Mouse (Mus musculus) small intestine, adult 2 months (tissue): Measurements from ENCODE around the gene Gm45837. TPM values are rescaled to one million over a fixed set of nuclear protein-coding genes. Genes with fewer than 3 reads are reported as not detected.

Source experiments
- H3K27ac ChIP-seq: fragments of 200-500 bp; 2 replicates; pipeline ENCODE4 v1.5.1; 2012; ENCODE audit warnings: low read depth, low read length, control low read depth, inconsistent platforms; ENCODE audit not compliant: insufficient read depth
- H3K27me3 ChIP-seq: fragments of 200-500 bp; 2 replicates; pipeline ENCODE4 v1.6.1; 2012; ENCODE audit warnings: mild to moderate bottlenecking, moderate library complexity, low read length, inconsistent platforms; ENCODE audit not compliant: control insufficient read depth, insufficient read depth
- H3K36me3 ChIP-seq: fragments of 200-500 bp; 2 replicates; pipeline ENCODE4 v1.6.1; 2012; ENCODE audit warnings: mild to moderate bottlenecking, low read length, control low read depth, inconsistent platforms; ENCODE audit not compliant: control insufficient read depth, insufficient read depth
- H3K4me1 ChIP-seq: fragments of 200-500 bp; 2 replicates; pipeline ENCODE4 v1.6.1; 2012; ENCODE audit warnings: low read length, inconsistent platforms, mixed read lengths; ENCODE audit not compliant: control insufficient read depth, insufficient read depth, insufficient read length
- H3K4me3 ChIP-seq: fragments of 200-500 bp; 2 replicates; pipeline ENCODE4 v1.5.1; 2012; ENCODE audit warnings: low read depth, mild to moderate bottlenecking, control low read depth, inconsistent platforms, low read length, moderate library complexity
- CTCF ChIP-seq: fragments of 200-500 bp; IDR thresholded peaks from 2 replicates; pipeline ENCODE4 v1.5.1; 2012; ENCODE audit warnings: low read depth, mild to moderate bottlenecking, control low read depth, inconsistent platforms, low read length, moderate library complexity, mixed read lengths; ENCODE audit not compliant: insufficient replicate concordance, insufficient read length; ENCODE audit errors: extremely low read depth
- POLR2A ChIP-seq: fragments of 200-500 bp; IDR thresholded peaks from 2 replicates; pipeline ENCODE4 v1.6.1; 2012; ENCODE audit warnings: low read depth, mild to moderate bottlenecking, control low read depth, inconsistent platforms, low read length, moderate library complexity
- WGBS: fragments of 180-500 bp; shearing (Covaris S2); methylation state at CpG from one replicate; pipeline ENCODE4 v1.1.7; 2018; 5-methylcytosine and 5-hydroxymethylcytosine counted together
- polyA plus RNA-seq: library from polyadenylated mRNA; depleted of rRNA; stranded (reverse); fragments of >200 nt; gene quantifications from 2 replicates; pipeline ENCODE4 v1.2.3, GENCODE M21; 2012

Gene Gm45837
- polyA plus RNA-seq, 1 experiment, result 0.51 TPM

DNA sequence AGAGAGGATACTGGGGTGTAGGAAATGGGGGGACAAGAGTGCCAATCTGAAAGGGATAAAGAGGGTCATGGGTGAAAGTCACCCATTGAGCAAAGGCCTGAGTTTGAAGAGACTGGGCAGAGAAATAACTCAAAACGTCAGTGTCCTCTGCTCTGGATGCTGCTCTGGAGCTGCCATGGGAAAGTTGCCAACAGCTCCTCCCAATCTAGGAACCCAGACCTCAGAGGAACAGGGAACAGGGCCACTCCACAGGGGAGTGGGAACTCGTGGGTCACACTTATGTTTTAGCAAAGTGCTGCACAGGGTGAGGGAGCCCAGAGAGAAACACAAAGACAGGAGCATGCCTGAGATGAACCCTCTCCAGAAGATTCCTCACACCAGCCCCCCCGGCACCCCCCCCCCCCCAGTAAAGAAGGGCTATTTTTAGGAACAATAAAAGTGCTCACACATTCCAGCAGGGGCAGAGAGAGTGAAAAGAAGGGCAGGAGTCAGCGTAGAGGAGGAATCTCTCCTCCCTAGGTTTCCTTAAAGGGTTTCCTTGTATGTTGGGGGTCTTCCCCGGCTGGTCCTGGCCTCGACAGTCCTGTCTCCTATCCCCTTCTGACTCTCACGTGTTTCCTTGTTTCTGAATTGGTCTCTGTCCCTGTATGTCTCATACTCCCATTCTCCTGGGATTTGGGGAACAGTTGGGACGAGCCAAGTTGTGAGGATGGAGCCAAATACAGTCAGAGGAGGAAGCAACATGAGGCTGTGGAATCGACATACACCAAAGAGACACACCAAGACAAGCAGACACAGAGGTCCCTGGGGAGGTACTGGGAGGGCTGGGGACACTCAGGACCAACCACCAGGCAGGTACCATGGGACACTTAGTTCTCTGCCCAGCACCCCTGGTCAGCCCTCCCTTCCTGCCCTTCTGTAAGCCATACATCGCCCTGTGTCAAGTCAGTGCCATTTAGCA lies 62.2 kb downstream of the Gm45837 start:
- H3K27ac ChIP-seq, result peak overlapping the region; percentile 26; the same call in 1 of the 2 replicates
- 35% methylated on average over 10 of the region's 10 CpGs for WGBS

DNA sequence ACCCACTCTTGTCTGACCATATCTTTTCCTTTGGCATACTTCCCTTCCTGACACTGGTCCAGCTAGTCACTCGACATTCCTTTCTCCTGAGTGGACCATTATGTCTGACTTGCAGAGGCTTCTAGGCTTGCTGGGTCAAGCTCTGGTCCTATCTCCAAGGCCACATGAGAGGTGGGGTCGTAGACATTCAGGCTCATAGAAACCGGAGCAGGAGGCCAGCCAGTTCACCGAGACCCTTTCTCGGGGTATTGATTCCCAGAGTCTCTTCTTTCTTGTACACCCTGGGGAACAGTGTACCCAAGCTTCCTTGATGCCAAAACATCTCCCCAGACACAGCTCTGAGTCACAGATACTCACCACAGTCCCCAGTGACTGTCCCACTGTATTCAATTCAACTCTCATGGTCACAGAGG lies 63.7 kb downstream of the Gm45837 start:
- H3K27ac ChIP-seq, result no peak overlapping the region
- no peak overlapping the region for H3K4me3 ChIP-seq
- H3K27me3 ChIP-seq, result no peaks in the 10 kb centered on the region
- no peaks in the 10 kb centered on the region for H3K36me3 ChIP-seq
- TF ChIP-seq POLR2A (no peak), CTCF (no peak)
- H3K4me1 ChIP-seq, result peaks cover 4% of the 10 kb centered on the region; the same call in 1 of the 2 replicates
- 60% methylated on average over 5 of the region's 5 CpGs for WGBS

More for the DNA sequence above, 62.2 kb downstream of the Gm45837 start:
- TF ChIP-seq CTCF, result no peak
- TF ChIP-seq POLR2A, result no peak
- H3K27me3 ChIP-seq, result no peaks in the 10 kb centered on the region
- no peak overlapping the region for H3K4me3 ChIP-seq
- H3K4me1 ChIP-seq, result peaks cover 4% of the 10 kb centered on the region; the same call in 1 of the 2 replicates
- no peaks in the 10 kb centered on the region for H3K36me3 ChIP-seq

GRCm38 (mm10) chr7:101476028-101476427 lies 65.3 kb downstream of the Gm45837 start:
- Histone ChIP-seq H3K27me3 (no peaks in the 10 kb centered on the region), H3K4me3 (no peak overlapping the region), H3K27ac (no peak overlapping the region), H3K36me3 (no peaks in the 10 kb centered on the region), H3K4me1 (peaks cover 4% of the 10 kb centered on the region; the same call in 1 of the 2 replicates)
- TF ChIP-seq POLR2A, result no peak
- TF ChIP-seq CTCF, result no peak
- WGBS, result 58% methylated on average over 3 of the region's 3 CpGs

GRCm38 (mm10) chr7:101476493-101476892 lies 65.8 kb downstream of the Gm45837 start:
- Histone ChIP-seq H3K4me1 (peaks cover 4% of the 10 kb centered on the region; the same call in 1 of the 2 replicates), H3K27ac (no peak overlapping the region), H3K4me3 (no peak overlapping the region), H3K36me3 (no peaks in the 10 kb centered on the region), H3K27me3 (no peaks in the 10 kb centered on the region)
- TF ChIP-seq CTCF (no peak), POLR2A (no peak)
- WGBS, result 76% methylated on average over 4 of the region's 4 CpGs

- Histone ChIP-seq H3K36me3 (no peaks in the 10 kb centered on the region), H3K4me1 (peaks cover 5% of the 10 kb centered on the region; the same call in 1 of the 2 replicates), H3K27ac (no peak overlapping the region), H3K27me3 (no peaks in the 10 kb centered on the region), H3K4me3 (no peak overlapping the region)
- no peak for TF ChIP-seq POLR2A
- TF ChIP-seq CTCF, result no peak
- 40% methylated on average over 5 of the region's 5 CpGs for WGBS
These were observed 66.5 kb downstream of the Gm45837 start for GRCm38 (mm10) chr7:101477200-101477599.

GRCm38 (mm10) chr7:101478099-101478498 lies 67.4 kb downstream of the Gm45837 start:
- 59% methylated on average over 5 of the region's 5 CpGs for WGBS
- H3K36me3 ChIP-seq, result no peaks in the 10 kb centered on the region
- H3K27ac ChIP-seq, result no peak overlapping the region
- TF ChIP-seq POLR2A (no peak), CTCF (no peak)
- H3K4me3 ChIP-seq, result no peak overlapping the region
- no peaks in the 10 kb centered on the region for H3K27me3 ChIP-seq
- H3K4me1 ChIP-seq, result peaks cover 7% of the 10 kb centered on the region; the same call in 1 of the 2 replicates

DNA sequence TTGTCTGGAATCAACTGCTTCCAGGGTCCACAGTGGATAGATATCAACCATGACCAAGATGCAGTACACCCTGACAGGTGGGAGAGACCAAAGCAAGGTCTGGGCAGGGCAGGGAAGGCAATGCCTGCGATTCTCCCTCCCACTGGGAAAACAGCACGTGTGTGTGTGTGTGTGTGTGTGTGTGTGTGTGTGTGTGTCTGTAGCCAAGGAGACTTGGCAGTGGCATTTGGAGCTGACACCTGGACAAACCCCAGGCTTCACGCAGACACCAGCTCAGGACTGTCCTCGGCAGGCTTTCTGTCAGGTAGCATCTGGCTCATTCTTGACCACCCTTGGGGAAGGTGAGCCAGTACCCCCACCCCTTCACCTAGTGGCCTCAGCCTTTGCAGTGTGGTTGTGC lies 69.2 kb downstream of the Gm45837 start:
- Histone ChIP-seq H3K4me3 (no peak overlapping the region), H3K27me3 (no peaks in the 10 kb centered on the region), H3K36me3 (no peaks in the 10 kb centered on the region), H3K4me1 (peaks cover 6% of the 10 kb centered on the region; the same call in 1 of the 2 replicates), H3K27ac (no peak overlapping the region)
- TF ChIP-seq CTCF (no peak), POLR2A (no peak)
- WGBS, result 45% methylated on average over 4 of the region's 4 CpGs
